Mouse (Mus musculus) megakaryocyte, embryonic 14.5 days (primary cell): ENCODE results near the gene Gtpbp6.

Experiments used
- FLI1 ChIP-seq: IDR thresholded peaks from 2 replicates; pipeline ENCODE4 v1.6.1; 2012; ENCODE audit warnings: low read length, inconsistent platforms, mixed read lengths
- GATA1 ChIP-seq: IDR thresholded peaks from 3 replicates; pipeline ENCODE4 v1.6.1; 2012; ENCODE audit warnings: mixed read lengths, low read length, inconsistent platforms, borderline replicate concordance

- TF ChIP-seq GATA1: no peak
- no peak for TF ChIP-seq FLI1
Measured at GRCm38 (mm10) chr5:110142309-110142708, 34.3 kb upstream of the Gtpbp6 start.
